Mouse (Mus musculus): ENCODE data around the gene Fanca. TPM values are rescaled to one million over a fixed set of nuclear protein-coding genes. Genes with fewer than 3 reads are reported as not detected.

Fanca gene
- polyA plus RNA-seq, 1 experiment: 56.4 TPM

- TF ChIP-seq EP300 (IDR thresholded peaks at IDR 0.05; ENCODE audit: insufficient read depth, low read depth, low read length): no peak
- no peak for TF ChIP-seq CTCF (IDR thresholded peaks at IDR 0.05; ENCODE audit: low read depth, low read length)
- TF ChIP-seq POLR2A (IDR thresholded peaks at IDR 0.05; ENCODE audit: insufficient read depth, low read length): no peak
- no peaks in the 10 kb centered on the region for H3K9me3 ChIP-seq (replicated peaks; ENCODE audit: control insufficient read depth, insufficient read depth, low read length, poor library complexity, severe bottlenecking)
- H3K36me3 ChIP-seq (ENCODE audit: control insufficient read depth, insufficient read depth, low read length, poor library complexity, severe bottlenecking): peaks cover 35% of the 10 kb centered on the region
These were observed 25.6 kb downstream of the Fanca start for GRCm38 (mm10) chr8:123292785-123293184.

GRCm38 (mm10) chr8:123292281-123292680 is 26.1 kb downstream of the Fanca start:
- H3K27me3 ChIP-seq (ENCODE audit: control insufficient read depth, insufficient read depth, low read length, poor library complexity, severe bottlenecking): no peaks in the 10 kb centered on the region

More at GRCm38 (mm10) chr8:123292785-123293184, 25.6 kb downstream of the Fanca start:
- Histone ChIP-seq H3K27me3 (ENCODE audit: control insufficient read depth, insufficient read depth, low read length, poor library complexity, severe bottlenecking) (no peaks in the 10 kb centered on the region), H3K4me3 (ENCODE audit: low read depth, low read length) (no peak overlapping the region), H3K27ac (ENCODE audit: insufficient read depth, low read length) (no peak overlapping the region), H3K4me1 (ENCODE audit: control insufficient read depth, insufficient read depth, low read length) (no peaks in the 10 kb centered on the region), H3K9ac (ENCODE audit: low read depth, poor library complexity, severe bottlenecking) (no peak overlapping the region)

DNA sequence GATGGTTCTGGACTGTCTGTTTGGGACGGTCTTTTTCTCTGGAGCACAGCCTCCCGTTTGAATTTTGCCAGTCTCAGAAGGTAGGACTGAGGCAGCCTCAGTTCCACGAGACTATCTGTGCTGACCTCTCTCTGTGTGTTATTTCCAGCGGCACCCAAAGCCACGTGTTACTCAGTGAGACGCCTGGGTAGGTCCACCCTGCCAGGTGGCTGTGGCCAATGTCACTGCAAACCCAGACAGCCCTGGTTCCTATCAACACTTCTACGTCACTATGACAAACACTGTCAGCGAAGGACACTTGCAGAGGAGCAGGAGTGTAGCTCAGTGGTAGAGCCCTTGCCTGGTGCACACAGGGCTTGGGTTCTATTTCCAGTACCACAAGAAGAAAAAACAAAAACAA is 26.7 kb downstream of the Fanca start:
- TF ChIP-seq CTCF (IDR thresholded peaks at IDR 0.05; ENCODE audit: low read depth, low read length) (no peak), EP300 (IDR thresholded peaks at IDR 0.05; ENCODE audit: insufficient read depth, low read depth, low read length) (no peak), POLR2A (IDR thresholded peaks at IDR 0.05; ENCODE audit: insufficient read depth, low read length) (no peak)
- Histone ChIP-seq H3K9ac (ENCODE audit: low read depth, poor library complexity, severe bottlenecking) (no peak overlapping the region), H3K4me3 (ENCODE audit: low read depth, low read length) (no peak overlapping the region), H3K36me3 (ENCODE audit: control insufficient read depth, insufficient read depth, low read length, poor library complexity, severe bottlenecking) (peaks cover 32% of the 10 kb centered on the region), H3K9me3 (replicated peaks; ENCODE audit: control insufficient read depth, insufficient read depth, low read length, poor library complexity, severe bottlenecking) (no peaks in the 10 kb centered on the region), H3K27me3 (ENCODE audit: control insufficient read depth, insufficient read depth, low read length, poor library complexity, severe bottlenecking) (no peaks in the 10 kb centered on the region), H3K4me1 (ENCODE audit: control insufficient read depth, insufficient read depth, low read length) (no peaks in the 10 kb centered on the region), H3K27ac (ENCODE audit: insufficient read depth, low read length) (no peak overlapping the region)

More at GRCm38 (mm10) chr8:123292281-123292680, 26.1 kb downstream of the Fanca start:
- Histone ChIP-seq H3K36me3 (ENCODE audit: control insufficient read depth, insufficient read depth, low read length, poor library complexity, severe bottlenecking) (peaks cover 35% of the 10 kb centered on the region), H3K9me3 (replicated peaks; ENCODE audit: control insufficient read depth, insufficient read depth, low read length, poor library complexity, severe bottlenecking) (no peaks in the 10 kb centered on the region), H3K4me1 (ENCODE audit: control insufficient read depth, insufficient read depth, low read length) (no peaks in the 10 kb centered on the region), H3K9ac (ENCODE audit: low read depth, poor library complexity, severe bottlenecking) (no peak overlapping the region), H3K27ac (ENCODE audit: insufficient read depth, low read length) (no peak overlapping the region), H3K4me3 (ENCODE audit: low read depth, low read length) (no peak overlapping the region)
- TF ChIP-seq EP300 (IDR thresholded peaks at IDR 0.05; ENCODE audit: insufficient read depth, low read depth, low read length): no peak

GRCm38 (mm10) chr8:123290679-123291078 is 27.7 kb downstream of the Fanca start:
- Histone ChIP-seq H3K27ac (ENCODE audit: insufficient read depth, low read length) (no peak overlapping the region), H3K9ac (ENCODE audit: low read depth, poor library complexity, severe bottlenecking) (no peak overlapping the region), H3K27me3 (ENCODE audit: control insufficient read depth, insufficient read depth, low read length, poor library complexity, severe bottlenecking) (no peaks in the 10 kb centered on the region), H3K4me3 (ENCODE audit: low read depth, low read length) (no peak overlapping the region), H3K9me3 (replicated peaks; ENCODE audit: control insufficient read depth, insufficient read depth, low read length, poor library complexity, severe bottlenecking) (no peaks in the 10 kb centered on the region), H3K4me1 (ENCODE audit: control insufficient read depth, insufficient read depth, low read length) (no peaks in the 10 kb centered on the region), H3K36me3 (ENCODE audit: control insufficient read depth, insufficient read depth, low read length, poor library complexity, severe bottlenecking) (peaks cover 27% of the 10 kb centered on the region)
- TF ChIP-seq POLR2A (IDR thresholded peaks at IDR 0.05; ENCODE audit: insufficient read depth, low read length) (no peak), EP300 (IDR thresholded peaks at IDR 0.05; ENCODE audit: insufficient read depth, low read depth, low read length) (no peak), CTCF (IDR thresholded peaks at IDR 0.05; ENCODE audit: low read depth, low read length) (no peak)

DNA sequence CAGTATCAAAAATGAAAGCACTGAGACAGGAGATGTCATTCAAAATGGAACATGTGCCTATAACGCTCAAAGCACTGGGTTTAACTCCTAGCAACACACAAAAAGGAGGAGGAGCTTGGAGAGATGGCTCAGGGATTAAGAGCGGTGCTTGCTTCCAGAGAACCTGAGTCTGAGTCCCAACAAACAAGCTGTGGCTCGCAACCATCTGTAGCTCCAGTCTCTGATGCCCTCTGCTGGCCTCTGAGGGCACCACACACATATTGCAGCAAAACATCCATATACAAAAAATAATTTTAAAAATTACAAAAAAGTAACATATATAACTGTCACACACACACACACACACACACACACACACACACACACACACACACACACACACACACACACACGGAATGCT is 28.2 kb downstream of the Fanca start:
- Histone ChIP-seq H3K27me3 (ENCODE audit: control insufficient read depth, insufficient read depth, low read length, poor library complexity, severe bottlenecking) (no peaks in the 10 kb centered on the region), H3K4me1 (ENCODE audit: control insufficient read depth, insufficient read depth, low read length) (no peaks in the 10 kb centered on the region), H3K9me3 (replicated peaks; ENCODE audit: control insufficient read depth, insufficient read depth, low read length, poor library complexity, severe bottlenecking) (no peaks in the 10 kb centered on the region), H3K36me3 (ENCODE audit: control insufficient read depth, insufficient read depth, low read length, poor library complexity, severe bottlenecking) (peaks cover 22% of the 10 kb centered on the region), H3K27ac (ENCODE audit: insufficient read depth, low read length) (no peak overlapping the region), H3K4me3 (ENCODE audit: low read depth, low read length) (no peak overlapping the region), H3K9ac (ENCODE audit: low read depth, poor library complexity, severe bottlenecking) (no peak overlapping the region)
- no peak for TF ChIP-seq EP300 (IDR thresholded peaks at IDR 0.05; ENCODE audit: insufficient read depth, low read depth, low read length)
- TF ChIP-seq CTCF (IDR thresholded peaks at IDR 0.05; ENCODE audit: low read depth, low read length): peak; percentile 78

GRCm38 (mm10) chr8:123287362-123287761 is 31.0 kb downstream of the Fanca start:
- H3K27me3 ChIP-seq (ENCODE audit: control insufficient read depth, insufficient read depth, low read length, poor library complexity, severe bottlenecking): no peaks in the 10 kb centered on the region
- H3K9me3 ChIP-seq (replicated peaks; ENCODE audit: control insufficient read depth, insufficient read depth, low read length, poor library complexity, severe bottlenecking): no peaks in the 10 kb centered on the region
- H3K4me1 ChIP-seq (ENCODE audit: control insufficient read depth, insufficient read depth, low read length): no peaks in the 10 kb centered on the region
- H3K27ac ChIP-seq (ENCODE audit: insufficient read depth, low read length): no peak overlapping the region
- H3K9ac ChIP-seq (ENCODE audit: low read depth, poor library complexity, severe bottlenecking): no peak overlapping the region
- H3K36me3 ChIP-seq (ENCODE audit: control insufficient read depth, insufficient read depth, low read length, poor library complexity, severe bottlenecking): peaks cover 19% of the 10 kb centered on the region; the same call in 1 of the 2 replicates
- TF ChIP-seq EP300 (IDR thresholded peaks at IDR 0.05; ENCODE audit: insufficient read depth, low read depth, low read length): no peak
- TF ChIP-seq POLR2A (IDR thresholded peaks at IDR 0.05; ENCODE audit: insufficient read depth, low read length): no peak
- no peak for TF ChIP-seq CTCF (IDR thresholded peaks at IDR 0.05; ENCODE audit: low read depth, low read length)
- no peak overlapping the region for H3K4me3 ChIP-seq (ENCODE audit: low read depth, low read length)

Measured in ES-Bruce4 (cell line).